Mouse (Mus musculus) mesoderm, embryonic 11.5 days (tissue): Measurements from ENCODE around the gene Capn10.
A peak's percentile ranks its signal among the peaks of the same experiment; 100 is the strongest.

ENCODE experiments used
- DNase-seq: peaks from one replicate; pipeline ENCODE4 v3.0.0-alpha.2; 2012; ENCODE audit warnings: low read depth, low spot score

Capn10 gene

GRCm38 (mm10) chr1:92934182-92934827 is at the start of gene Capn10:
Gene Capn10 (plus strand): TSS chr1:92934376.
- peak; percentile 97 for DNase-seq

GRCm38 (mm10) chr1:92888901-92889655 is 45.1 kb upstream of the Capn10 start:
- no peak for DNase-seq

- no peak for DNase-seq
Observed at GRCm38 (mm10) chr1:92892791-92893190, 41.4 kb upstream of the Capn10 start.

GRCm38 (mm10) chr1:92893896-92894295 is 40.3 kb upstream of the Capn10 start:
- no peak for DNase-seq

- DNase-seq: peak; percentile 86
Observed at GRCm38 (mm10) chr1:92895089-92895488, 39.1 kb upstream of the Capn10 start.

GRCm38 (mm10) chr1:92902786-92903185 is 31.4 kb upstream of the Capn10 start, which contains the start of gene Ankmy1:
Gene Ankmy1 (minus strand): TSS chr1:92902906.
- DNase-seq: peak; percentile 81

GRCm38 (mm10) chr1:92903627-92904026 is 30.5 kb upstream of the Capn10 start:
- no peak for DNase-seq

GRCm38 (mm10) chr1:92905703-92906310 is 28.4 kb upstream of the Capn10 start:
- no peak for DNase-seq

- peak; percentile 90 for DNase-seq
Observed at GRCm38 (mm10) chr1:92906779-92907631, 27.2 kb upstream of the Capn10 start, which contains the start of gene Dusp28. Gene Dusp28 (plus strand): TSS chr1:92906981.

GRCm38 (mm10) chr1:92907632-92908360 is 26.4 kb upstream of the Capn10 start:
- DNase-seq: no peak

- no peak for DNase-seq
Observed at GRCm38 (mm10) chr1:92908664-92909063, 25.5 kb upstream of the Capn10 start.

GRCm38 (mm10) chr1:92909068-92909467 is 25.1 kb upstream of the Capn10 start:
- DNase-seq: peak; percentile 44

GRCm38 (mm10) chr1:92910239-92910885 is 23.8 kb upstream of the Capn10 start, which contains the start of gene Rnpepl1:
Gene Rnpepl1 (plus strand): TSS chr1:92910783.
- peak; percentile 68 for DNase-seq

- DNase-seq: peak; percentile 60
Observed at GRCm38 (mm10) chr1:92910925-92911720, 23.1 kb upstream of the Capn10 start.

GRCm38 (mm10) chr1:92911721-92912138 is 22.4 kb upstream of the Capn10 start:
- no peak for DNase-seq

GRCm38 (mm10) chr1:92912286-92912685 is 21.9 kb upstream of the Capn10 start:
- DNase-seq: no peak

- DNase-seq: no peak
Observed at GRCm38 (mm10) chr1:92914239-92914638, 19.9 kb upstream of the Capn10 start.

- DNase-seq: no peak
Observed at GRCm38 (mm10) chr1:92914993-92915392, 19.2 kb upstream of the Capn10 start.

- no peak for DNase-seq
Observed at GRCm38 (mm10) chr1:92916725-92917124, 17.5 kb upstream of the Capn10 start.
